Comparison of ENCODE assay signal across 15 mouse cellular contexts in genomic region chr15:27577915-27578780, GRCm38 (mm10). TPM values are rescaled to one million over a fixed set of nuclear protein-coding genes. Genes with fewer than 3 reads are reported as not detected.
DNase-seq lines count a peak whose midpoint lies in the region; ATAC-seq and TF ChIP-seq lines count a peak whose summit lies in the region.
"Had no signal": no experiment of that assay in that cellular context is flagged by ENCODE, and none has a peak within 500 bp of the region (broad histone marks: within the 10 kb centered on the region; RNA-seq: fewer than 3 reads in every experiment).

No protein-coding gene starts in this region.

- H3K4me1 ChIP-seq in heart, adult 2 months (ENCODE audit: control insufficient read depth, insufficient read depth, low read length), result peaks cover 8% of the 10 kb centered on the region
- H3K4me1 ChIP-seq in heart, embryonic 12.5 days (replicated peaks), result peaks cover 26% of the 10 kb centered on the region
- H3K4me1 ChIP-seq in CH12.LX (ENCODE audit: control insufficient read depth in 1 of 2, insufficient read depth in 2 of 2), result peaks cover 9 to 26% of the 10 kb centered on the region in 2 experiments; a peak in 3 of 4 replicates
- H3K4me1 ChIP-seq in kidney, embryonic 16.5 days (ENCODE audit: insufficient read depth, low read length), result no peaks in the 10 kb centered on the region
- H3K4me1 ChIP-seq: limb, embryonic 12.5 days had no signal

- no peaks in the 10 kb centered on the region for H3K27me3 ChIP-seq in heart, adult 2 months (ENCODE audit: control insufficient read depth, insufficient read depth, low read length)
- no peaks in the 10 kb centered on the region for H3K27me3 ChIP-seq in heart, embryonic 12.5 days (replicated peaks)
- no peaks in the 10 kb centered on the region for H3K27me3 ChIP-seq in CH12.LX (replicated peaks)
- H3K27me3 ChIP-seq in kidney, embryonic 16.5 days (ENCODE audit: insufficient read depth, low read length), result no peaks in the 10 kb centered on the region
- H3K27me3 ChIP-seq: limb, embryonic 12.5 days had no signal

- TF ChIP-seq POLR2A in heart, adult 2 months (IDR thresholded peaks at IDR 0.05; ENCODE audit: insufficient read depth, low read depth, low read length), result no peak
- no peak for TF ChIP-seq POLR2A in CH12.LX (IDR thresholded peaks at IDR 0.05; ENCODE audit: low read depth, low read length)

- no peak overlapping the region for H3K9ac ChIP-seq in heart, adult 2 months (ENCODE audit: low read depth, low read length)
- H3K9ac ChIP-seq in heart, embryonic 12.5 days, result no peak overlapping the region
- H3K9ac ChIP-seq in CH12.LX (ENCODE audit: insufficient read depth, low read depth), result no peak overlapping the region
- H3K9ac ChIP-seq in kidney, embryonic 16.5 days (replicated peaks; ENCODE audit: low read length), result no peak overlapping the region
- H3K9ac ChIP-seq: limb, embryonic 12.5 days; lung, embryonic 14.5 days had no signal

- WGBS in heart, adult 2 months, result 68% methylated on average over 16 of the region's 16 CpGs
- 79% methylated on average over 16 of the region's 16 CpGs for WGBS in heart, embryonic 12.5 days
- 75% methylated on average over 16 of the region's 16 CpGs for WGBS in kidney, embryonic 16.5 days

- no peak for TF ChIP-seq RAD21 in CH12.LX (IDR thresholded peaks at IDR 0.05; ENCODE audit: low read depth, low read length)

- in situ Hi-C loops in CH12.LX (cut with MboI; ENCODE audit: low pct_ligation_motif_present, low pct_unique_long_range_greater_than_20kb, low sequenced_read_pairs), result no loop called here

- dilution Hi-C loops in CH12.LX (cut with MboI; ENCODE audit: extremely low pct_ligation_motif_present, extremely low pct_unique_long_range_greater_than_20kb, low sequenced_read_pairs), result no loop called here

- ATAC-seq in heart, embryonic 12.5 days (ENCODE audit: insufficient number of reproducible peaks, low FRiP score), result no peak
- ATAC-seq in kidney, embryonic 16.5 days (ENCODE audit: low FRiP score, low TSS enrichment), result no peak

- H3K4me2 ChIP-seq in heart, embryonic 12.5 days, result no peak overlapping the region
- peak overlapping the region; percentile 9; the same call in 1 of the 2 replicates for H3K4me2 ChIP-seq in CH12.LX (ENCODE audit: insufficient read depth, low read depth, poor library complexity, severe bottlenecking)
- H3K4me2 ChIP-seq in kidney, embryonic 16.5 days (replicated peaks; ENCODE audit: low read depth, low read length), result no peak overlapping the region
- H3K4me2 ChIP-seq: limb, embryonic 12.5 days; lung, embryonic 14.5 days; midbrain, embryonic 11.5 days had no signal

- H3K79me2 ChIP-seq in heart, adult 2 months (replicated peaks; ENCODE audit: control insufficient read depth, insufficient read depth, low read length), result no peaks in the 10 kb centered on the region
- no peaks in the 10 kb centered on the region for H3K79me2 ChIP-seq in CH12.LX (replicated peaks; ENCODE audit: control insufficient read depth, extremely low read depth, insufficient read depth, poor library complexity, severe bottlenecking)

- peaks cover 4% of the 10 kb centered on the region for H3K36me3 ChIP-seq in heart, adult 2 months (ENCODE audit: control insufficient read depth, insufficient read depth, low read length)
- peaks cover 7% of the 10 kb centered on the region for H3K36me3 ChIP-seq in heart, embryonic 12.5 days
- H3K36me3 ChIP-seq in CH12.LX (replicated peaks in 1 of 2; ENCODE audit: control insufficient read depth in 1 of 2, insufficient read depth in 1 of 2, low read length in 1 of 2), result peaks cover 0 to 47% of the 10 kb centered on the region in 2 experiments
- 0 out of 2 replicates have a peak, but pooled peaks cover 3% of the 10 kb centered on the region for H3K36me3 ChIP-seq in kidney, embryonic 16.5 days (ENCODE audit: insufficient read depth, low read length)
- H3K36me3 ChIP-seq: limb, embryonic 12.5 days had no signal

- no peaks in the 10 kb centered on the region for H3K9me3 ChIP-seq in heart, embryonic 12.5 days (replicated peaks)
- no peaks in the 10 kb centered on the region for H3K9me3 ChIP-seq in CH12.LX (replicated peaks; ENCODE audit: low read length)
- no peaks in the 10 kb centered on the region for H3K9me3 ChIP-seq in kidney, embryonic 16.5 days (ENCODE audit: low read length)
- H3K9me3 ChIP-seq: heart, embryonic 10.5 days; limb, embryonic 12.5 days had no signal

- no peak for DNase-seq in heart, adult 2 months
- no peak for DNase-seq in CH12.LX (ENCODE audit: extremely low read depth)
- peak; percentile 70 for DNase-seq in induced T-regulatory cell, adult 2 months (ENCODE audit: low read depth)
- peak; percentile 48 for DNase-seq in retina, postnatal 7 days (ENCODE audit: low read depth, low spot score)
- no peak for DNase-seq in cerebellum, postnatal 25 days
- DNase-seq in cerebellum, adult 8-10 months, result no peak
- DNase-seq: adrenal gland, postnatal 36 days; cerebellum, adult 11 months; layer of hippocampus, postnatal 36 days; lung, embryonic 14.5 days had no signal

- H3K4me3 ChIP-seq in heart, adult 2 months, result no peak overlapping the region
- H3K4me3 ChIP-seq in heart, embryonic 12.5 days, result no peak overlapping the region
- H3K4me3 ChIP-seq in CH12.LX (replicated peaks in 1 of 3; ENCODE audit: low read depth in 2 of 3, low read length in 2 of 3, poor library complexity in 1 of 3), result peak overlapping the region in 2 of 3 experiments; percentile 10 to 34
- no peak overlapping the region for H3K4me3 ChIP-seq in kidney, embryonic 16.5 days (ENCODE audit: low read length)
- H3K4me3 ChIP-seq: heart, embryonic 10.5 days; limb, embryonic 12.5 days had no signal

- intact Hi-C loops in heart, adult 2 months (cut with DNase I), result no loop called here

- no peak for TF ChIP-seq CTCF in heart, adult 2 months (IDR thresholded peaks at IDR 0.05)
- no peak for TF ChIP-seq CTCF in CH12.LX (conservative IDR thresholded peaks at IDR 0.05 in 1 of 2, IDR thresholded peaks at IDR 0.05 in 1 of 2; ENCODE audit: low read depth in 2 of 2, low read length in 2 of 2)

- no peak for TF ChIP-seq EP300 in heart, adult 2 months (IDR thresholded peaks at IDR 0.05; ENCODE audit: insufficient read depth, low read depth, low read length)
- TF ChIP-seq EP300 in CH12.LX (IDR thresholded peaks at IDR 0.05; ENCODE audit: low read length), result no peak

- peak overlapping the region; percentile 36; the same call in 1 of the 2 replicates for H3K27ac ChIP-seq in heart, adult 2 months
- H3K27ac ChIP-seq in heart, embryonic 12.5 days (ENCODE audit: poor library complexity, severe bottlenecking), result no peak overlapping the region
- no peak overlapping the region for H3K27ac ChIP-seq in CH12.LX (ENCODE audit: insufficient read depth, low read depth)
- no peak overlapping the region for H3K27ac ChIP-seq in kidney, embryonic 16.5 days (ENCODE audit: low read length)
- H3K27ac ChIP-seq: heart, embryonic 10.5 days; limb, embryonic 12.5 days had no signal

TF ChIP-seq in CH12.LX, 34 proteins besides CTCF, POLR2A, EP300 and RAD21:
- no peak for TF ChIP-seq RCOR1 (conservative IDR thresholded peaks at IDR 0.05; ENCODE audit: low read depth, low read length)
- TF ChIP-seq MAFK (IDR thresholded peaks at IDR 0.05; ENCODE audit: insufficient replicate concordance, low read length), result no peak
- peak; percentile 59 for TF ChIP-seq BHLHE40 (IDR thresholded peaks at IDR 0.05; ENCODE audit: low read depth, low read length)
- no peak for TF ChIP-seq CHD2 (IDR thresholded peaks at IDR 0.05; ENCODE audit: low read length)
- TF ChIP-seq SIN3A (IDR thresholded peaks at IDR 0.05; ENCODE audit: low read length), result no peak
- peak; percentile 50 for TF ChIP-seq ELF1 (IDR thresholded peaks at IDR 0.05; ENCODE audit: low read depth, low read length)

RNA-seq across cellular contexts. Expression of gene Otulin, which starts 52.3 kb away (rescaled TPM):
- total RNA-seq in heart, adult 2 months (2021), result 10 to 100 TPM; 24.6 to 26.1 TPM
- 18.7 and 22.5 TPM in 2 replicates for polyA plus RNA-seq in heart, adult 2 months (2012; rRNA removed)
- 26.2 and 27.4 TPM in 2 replicates for polyA plus RNA-seq in heart, embryonic 12.5 days (2016; fragmentation: Nextera tagmentation; extraction: Ambion mirVana)
- total RNA-seq in CH12.LX (2012; rRNA removed) (40.0 and 51.2 TPM in 2 replicates), CH12.LX (2014; rRNA removed) (80.2 and 84.6 TPM in 2 replicates)
- polyA plus RNA-seq in CH12.LX (2012; ENCODE audit: insufficient read length, low read depth), result 84.8 and 91.0 TPM in 2 replicates
- 13.6 and 30.1 TPM in 2 replicates for polyA plus RNA-seq in kidney, embryonic 16.5 days (2015; fragmentation: Nextera tagmentation; extraction: Ambion mirVana)

Comparison
In these comparisons a context has a peak if more than half of its experiments do, and no peak if none do; other contexts are left out.
1. DNase-seq: peak in induced T-regulatory cell, adult 2 months (single experiment) and retina, postnatal 7 days (single experiment); none in heart, adult 2 months (0 of 2), CH12.LX (single experiment), cerebellum, postnatal 25 days (0 of 2) and cerebellum, adult 8-10 months (single experiment).
2. H3K4me3 ChIP-seq: peak in CH12.LX (2 of 3); none in heart, adult 2 months (single experiment), heart, embryonic 12.5 days (single experiment) and kidney, embryonic 16.5 days (single experiment).